Mouse (Mus musculus) limb, embryonic 11.5 days (tissue): ENCODE results near the gene E130114P18Rik. TPM values are rescaled to one million over a fixed set of nuclear protein-coding genes. Genes with fewer than 3 reads are reported as not detected.

Experiments used
- ATAC-seq: fragments of 200-750 bp; cut with Nextera tagmentation; 2 replicates; pipeline ENCODE4 v1.8.0; 2017; ENCODE audit warnings: low read depth; ENCODE audit not compliant: insufficient number of reproducible peaks, low FRiP score, low TSS enrichment
- DNase-seq: peaks from one replicate; pipeline ENCODE4 v3.0.0-alpha.2; 2015; ENCODE audit warnings: low spot score
- H3K27ac ChIP-seq: fragments of 300-500 bp; sonication (generic); replicated peaks from 2 replicates; pipeline ENCODE4 v1.5.1; 2014; ENCODE audit warnings: low read depth, mild to moderate bottlenecking, low read length
- H3K27me3 ChIP-seq: fragments of 300-500 bp; sonication (generic); 2 replicates; pipeline ENCODE4 v1.6.1; 2014; ENCODE audit warnings: mild to moderate bottlenecking, low read length, mixed read lengths; ENCODE audit not compliant: control insufficient read depth, insufficient read depth
- H3K36me3 ChIP-seq: fragments of 300-500 bp; sonication (generic); 2 replicates; pipeline ENCODE4 v1.6.1; 2014; ENCODE audit warnings: mild to moderate bottlenecking, low read length, moderate library complexity, mixed read lengths; ENCODE audit not compliant: control insufficient read depth, insufficient read depth
- H3K4me1 ChIP-seq: fragments of 300-500 bp; sonication (generic); 2 replicates; pipeline ENCODE4 v1.6.1; 2014; ENCODE audit warnings: low read length, mixed read lengths; ENCODE audit not compliant: control insufficient read depth, insufficient read depth
- H3K4me2 ChIP-seq: fragments of 300-500 bp; sonication (generic); 2 replicates; pipeline ENCODE4 v1.6.1; 2014; ENCODE audit warnings: low read depth, mild to moderate bottlenecking, moderate library complexity; ENCODE audit not compliant: severe bottlenecking
- H3K4me3 ChIP-seq: fragments of 300-500 bp; sonication (generic); 2 replicates; pipeline ENCODE4 v1.5.1; 2014; ENCODE audit warnings: low read depth, low read length
- H3K9ac ChIP-seq: fragments of 300-500 bp; sonication (generic); 2 replicates; pipeline ENCODE4 v1.6.1; 2014; ENCODE audit warnings: mild to moderate bottlenecking, low read length
- H3K9me3 ChIP-seq: fragments of 300-500 bp; sonication (generic); 2 replicates; pipeline ENCODE4 v1.6.1; 2016; ENCODE audit warnings: low read length; ENCODE audit not compliant: control insufficient read depth
- WGBS: fragments of 180-500 bp; shearing (Covaris S2); extraction: QIAGEN DNeasy Blood & Tissue Kit; methylation state at CpG from one replicate; pipeline ENCODE4 v1.1.7; 2014; 5-methylcytosine and 5-hydroxymethylcytosine counted together
- polyA plus RNA-seq: library from polyadenylated mRNA; unstranded; fragments of >200 nt; fragmentation: Nextera tagmentation; extraction: Ambion mirVana; gene quantifications from 2 replicates; pipeline ENCODE4 v1.2.1, GENCODE M21; 2014

Gene E130114P18Rik
- polyA plus RNA-seq, 1 experiment from 2014 or later = 10.1 TPM

- 0% methylated on average over 9 of the region's 9 CpGs for WGBS
- no peaks in the 10 kb centered on the region for H3K36me3 ChIP-seq
- H3K4me2 ChIP-seq = peak within 1 kb of the TSS; percentile 55
- no peaks in the 10 kb centered on the region for H3K9me3 ChIP-seq
- ATAC-seq (no peak), DNase-seq (no peak)
- H3K27ac ChIP-seq = peak within 1 kb of the TSS; percentile 85
- H3K4me3 ChIP-seq = peak within 1 kb of the TSS; percentile 21
- H3K4me1 ChIP-seq = peaks cover 13% of the 10 kb centered on the region; the same call in 1 of the 2 replicates
- H3K27me3 ChIP-seq = no peaks in the 10 kb centered on the region
- H3K9ac ChIP-seq = peak within 1 kb of the TSS; percentile 45; the same call in 1 of the 2 replicates
Observed at GRCm38 (mm10) chr4:97772641-97773040, 5.2 kb downstream of the E130114P18Rik start, which contains the start of gene Nfia. TSS of gene Nfia (plus strand) at chr4:97772734.

- DNase-seq = peak; percentile 98
- Histone ChIP-seq H3K27ac (peak overlapping the region; percentile 85), H3K4me1 (peaks cover 13% of the 10 kb centered on the region; the same call in 1 of the 2 replicates), H3K9me3 (no peaks in the 10 kb centered on the region), H3K9ac (peak overlapping the region; percentile 45; the same call in 1 of the 2 replicates), H3K27me3 (no peaks in the 10 kb centered on the region), H3K4me2 (peak overlapping the region; percentile 55), H3K36me3 (no peaks in the 10 kb centered on the region), H3K4me3 (peak overlapping the region; percentile 21)
- peak; percentile 92 for ATAC-seq
- under 1% methylated on average over 25 of the region's 25 CpGs for WGBS
Observed at GRCm38 (mm10) chr4:97772084-97772484, 5.8 kb downstream of the E130114P18Rik start.

- Histone ChIP-seq H3K9me3 (no peaks in the 10 kb centered on the region), H3K4me3 (peak overlapping the region; percentile 21), H3K4me2 (peak overlapping the region; percentile 55), H3K4me1 (peaks cover 13% of the 10 kb centered on the region; the same call in 1 of the 2 replicates), H3K27ac (peak overlapping the region; percentile 85; the same call in 1 of the 2 replicates), H3K36me3 (no peaks in the 10 kb centered on the region), H3K9ac (peak overlapping the region; percentile 12; the same call in 1 of the 2 replicates), H3K27me3 (no peaks in the 10 kb centered on the region)
- WGBS = 12% methylated on average over 5 of the region's 5 CpGs
- ATAC-seq (no peak), DNase-seq (no peak)
Observed at GRCm38 (mm10) chr4:97771426-97771825, 6.5 kb downstream of the E130114P18Rik start.

GRCm38 (mm10) chr4:97769861-97770260 lies 8.0 kb downstream of the E130114P18Rik start:
- WGBS = no CpG with 5 or more reads among the region's 1 CpGs
- Histone ChIP-seq H3K36me3 (no peaks in the 10 kb centered on the region), H3K9me3 (no peaks in the 10 kb centered on the region), H3K4me1 (peaks cover 13% of the 10 kb centered on the region; the same call in 1 of the 2 replicates), H3K27ac (no peak overlapping the region), H3K4me3 (no peak overlapping the region), H3K4me2 (no peak overlapping the region), H3K9ac (no peak overlapping the region), H3K27me3 (no peaks in the 10 kb centered on the region)
- ATAC-seq (no peak), DNase-seq (no peak)

- no peak overlapping the region for H3K27ac ChIP-seq
- no peaks in the 10 kb centered on the region for H3K27me3 ChIP-seq
- H3K4me2 ChIP-seq = no peak overlapping the region
- DNase-seq = no peak
- no peaks in the 10 kb centered on the region for H3K36me3 ChIP-seq
- 0 out of 2 replicates have a peak, but pooled peaks cover 3% of the 10 kb centered on the region for H3K4me1 ChIP-seq
- 91% methylated on average over 5 of the region's 5 CpGs for WGBS
- no peak for ATAC-seq
- no peaks in the 10 kb centered on the region for H3K9me3 ChIP-seq
- H3K9ac ChIP-seq = no peak overlapping the region
- H3K4me3 ChIP-seq = no peak overlapping the region
Observed at GRCm38 (mm10) chr4:97767516-97767915, 10.4 kb downstream of the E130114P18Rik start.

GRCm38 (mm10) chr4:97767025-97767424 lies 10.9 kb downstream of the E130114P18Rik start:
- ATAC-seq (no peak), DNase-seq (no peak)
- Histone ChIP-seq H3K4me2 (no peak overlapping the region), H3K27ac (no peak overlapping the region), H3K27me3 (no peaks in the 10 kb centered on the region), H3K36me3 (no peaks in the 10 kb centered on the region), H3K9me3 (no peaks in the 10 kb centered on the region), H3K4me1 (0 out of 2 replicates have a peak, but pooled peaks cover 3% of the 10 kb centered on the region), H3K4me3 (no peak overlapping the region), H3K9ac (no peak overlapping the region)
- WGBS = 78% methylated on average over 4 of the region's 4 CpGs

- Histone ChIP-seq H3K27ac (no peak overlapping the region), H3K9ac (no peak overlapping the region), H3K4me2 (no peak overlapping the region), H3K4me3 (no peak overlapping the region), H3K9me3 (no peaks in the 10 kb centered on the region), H3K36me3 (no peaks in the 10 kb centered on the region), H3K4me1 (no peaks in the 10 kb centered on the region), H3K27me3 (no peaks in the 10 kb centered on the region)
- WGBS = 91% methylated on average over 3 of the region's 3 CpGs
- no peak for DNase-seq
- ATAC-seq = no peak
Observed at GRCm38 (mm10) chr4:97766100-97766499, 11.8 kb downstream of the E130114P18Rik start.

GRCm38 (mm10) chr4:97765341-97766020 lies 12.4 kb downstream of the E130114P18Rik start:
- H3K4me1 ChIP-seq = no peaks in the 10 kb centered on the region
- no peaks in the 10 kb centered on the region for H3K36me3 ChIP-seq
- H3K4me3 ChIP-seq = no peak overlapping the region
- no peak for DNase-seq
- H3K27ac ChIP-seq = no peak overlapping the region
- H3K4me2 ChIP-seq = no peak overlapping the region
- no peak for ATAC-seq
- no peaks in the 10 kb centered on the region for H3K27me3 ChIP-seq
- WGBS = 86% methylated on average over 4 of the region's 4 CpGs
- H3K9me3 ChIP-seq = no peaks in the 10 kb centered on the region
- no peak overlapping the region for H3K9ac ChIP-seq
